Mouse (Mus musculus) ES-E14 (cell line): ENCODE measurements around the gene D10Jhu81e. TPM values are rescaled to one million over a fixed set of nuclear protein-coding genes. Genes with fewer than 3 reads are reported as not detected.
A peak's percentile ranks its signal among the peaks of the same experiment; 100 is the strongest.

ENCODE experiments used
- DNase-seq: peaks from one replicate; pipeline ENCODE4 v3.0.0-alpha.2; 2013; ENCODE audit warnings: low read depth, low spot score
- H3K27ac ChIP-seq: 2 replicates; pipeline ENCODE4 v1.5.1; 2012; ENCODE audit warnings: low read depth, mild to moderate bottlenecking, low read length, moderate library complexity, mixed read lengths; ENCODE audit not compliant: poor library complexity, insufficient read depth, severe bottlenecking
- H3K36me3 ChIP-seq: 2 replicates; pipeline ENCODE4 v1.6.1; 2012; ENCODE audit warnings: mild to moderate bottlenecking, low read length, moderate library complexity, mixed read lengths; ENCODE audit not compliant: control insufficient read depth, poor library complexity, insufficient read depth, severe bottlenecking
- H3K4me1 ChIP-seq, 2 experiments: fragments of 150-350 bp in 1 of 2; sonication (generic) in 1 of 2; 2 replicates each; pipeline ENCODE4 v1.6.1; 2012; ENCODE audit warnings: low read length in 2 of 2, mild to moderate bottlenecking in 1 of 2, mixed read lengths in 1 of 2; ENCODE audit not compliant: control insufficient read depth in 2 of 2, insufficient read depth in 2 of 2, poor library complexity in 1 of 2
- H3K4me3 ChIP-seq, 2 experiments: fragments of 150-350 bp in 1 of 2; sonication (generic) in 1 of 2; 2 replicates each; pipeline ENCODE4 v1.5.1; 2012; ENCODE audit warnings: low read length in 2 of 2, low read depth in 1 of 2, mild to moderate bottlenecking in 1 of 2, mixed read lengths in 1 of 2; ENCODE audit not compliant: insufficient read depth in 1 of 2, poor library complexity in 1 of 2, severe bottlenecking in 1 of 2
- H3K9ac ChIP-seq: 2 replicates; pipeline ENCODE4 v1.6.1; 2012; ENCODE audit warnings: low read depth, mild to moderate bottlenecking, low read length, mixed read lengths; ENCODE audit not compliant: poor library complexity, insufficient read depth, severe bottlenecking
- H3K9me3 ChIP-seq: fragments of 150-350 bp; sonication (generic); 2 replicates; pipeline ENCODE4 v1.6.1; 2012; ENCODE audit warnings: low read depth, mild to moderate bottlenecking, low read length; ENCODE audit not compliant: control insufficient read depth, insufficient read depth
- CHD2 ChIP-seq: IDR thresholded peaks from 2 replicates; pipeline ENCODE4 v1.6.1; 2014; ENCODE audit warnings: mild to moderate bottlenecking, low read depth, low read length, inconsistent platforms
- HCFC1 ChIP-seq: IDR thresholded peaks from 2 replicates; pipeline ENCODE4 v1.6.1; 2012; ENCODE audit warnings: low read length, inconsistent platforms, borderline replicate concordance; ENCODE audit not compliant: insufficient read depth
- MAFK ChIP-seq: IDR thresholded peaks from 2 replicates; pipeline ENCODE4 v1.6.1; 2014; ENCODE audit warnings: mild to moderate bottlenecking, low read depth, low read length, inconsistent platforms; ENCODE audit not compliant: insufficient read depth
- ZC3H11A ChIP-seq: IDR thresholded peaks from 2 replicates; pipeline ENCODE4 v1.6.1; 2012; ENCODE audit warnings: low read depth, mild to moderate bottlenecking, inconsistent platforms, low read length, borderline replicate concordance
- ZNF384 ChIP-seq: IDR thresholded peaks from 2 replicates; pipeline ENCODE4 v1.6.1; 2012; ENCODE audit warnings: low read depth, low read length, inconsistent platforms
- in situ Hi-C, 2 experiments: fragments of 600-800 bp; cut with MboI; formaldehyde crosslinking; loops; one replicate each; pipeline ENCODE4 v1.15.1; 2025; ENCODE audit warnings: low sequenced_read_pairs in 2 of 2, inconsistent platforms in 1 of 2; ENCODE audit not compliant: unreplicated experiment in 2 of 2
- total RNA-seq: library from RNA; depleted of rRNA; stranded (reverse); fragments of 300-350 nt; gene quantifications from 2 replicates; pipeline ENCODE4 v1.2.3, GENCODE M21; 2012

The D10Jhu81e gene
- total RNA-seq, 1 experiment = 40.2 TPM

DNA sequence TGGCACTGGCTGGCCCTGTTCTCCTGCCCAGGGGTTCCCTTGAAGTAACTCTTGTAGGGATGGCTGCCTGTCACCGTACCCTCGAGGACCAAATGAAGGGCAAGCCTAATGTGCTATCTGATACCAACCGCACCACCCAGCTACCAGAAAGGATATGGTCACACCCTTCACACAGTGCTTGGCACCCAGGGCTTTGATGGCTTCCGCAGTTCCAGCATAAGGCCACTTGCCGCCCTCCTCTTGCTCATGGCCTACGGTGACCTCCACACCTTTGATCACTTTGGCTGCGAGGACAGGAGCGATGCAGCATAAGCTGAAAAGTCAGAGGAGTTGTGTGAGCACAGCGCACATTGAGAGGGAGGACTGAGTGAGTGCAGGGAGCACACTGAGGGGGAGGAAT is 6.3 kb downstream of the D10Jhu81e start:
- Histone ChIP-seq H3K9ac (no peak overlapping the region), H3K36me3 (peaks cover 17% of the 10 kb centered on the region), H3K4me3 (no peak overlapping the region), H3K4me1 (peaks cover 0 to 2% of the 10 kb centered on the region in 2 experiments; a peak in 2 of 4 replicates), H3K27ac (no peak overlapping the region), H3K9me3 (no peaks in the 10 kb centered on the region)
- no peak for TF ChIP-seq ZC3H11A
- no peak for TF ChIP-seq ZNF384
- TF ChIP-seq HCFC1 = no peak
- no peak for TF ChIP-seq MAFK
- TF ChIP-seq CHD2 = no peak
- in situ Hi-C loops = loop anchor here (5.0 to 10.0 kb wide), 2 partner anchors 136 to 138 kb away; no protein-coding TSS in a partner anchor
- DNase-seq = no peak

DNA sequence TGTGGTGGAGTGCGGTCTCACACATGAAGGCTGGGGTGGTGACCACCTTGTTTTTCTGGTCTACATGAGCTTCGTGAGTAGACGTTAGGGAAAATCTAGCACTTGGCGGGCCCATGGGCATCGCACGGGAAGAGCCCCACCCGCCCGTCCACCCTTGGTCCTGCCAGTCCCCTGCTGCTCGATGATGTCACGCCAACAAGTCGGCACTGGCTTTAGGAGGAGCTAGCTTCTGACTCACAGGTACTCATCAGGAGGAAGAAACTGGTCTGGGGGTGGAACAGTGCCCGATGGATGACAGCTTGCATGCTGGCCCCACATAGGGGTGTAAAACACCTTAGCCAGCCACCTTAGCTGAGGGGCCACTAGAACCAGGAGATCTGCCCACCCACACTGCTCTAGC is 6.9 kb downstream of the D10Jhu81e start:
- Histone ChIP-seq H3K4me3 (peak overlapping the region in 1 of 2 experiments; percentile 35; a peak in 1 of 4 replicates), H3K36me3 (peaks cover 17% of the 10 kb centered on the region), H3K9ac (peak overlapping the region; percentile 48; the same call in 1 of the 2 replicates), H3K9me3 (no peaks in the 10 kb centered on the region), H3K27ac (no peak overlapping the region), H3K4me1 (peaks cover 0 to 2% of the 10 kb centered on the region in 2 experiments; a peak in 2 of 4 replicates)
- DNase-seq = no peak
- TF ChIP-seq CHD2 (no peak), MAFK (no peak)
- in situ Hi-C loops = loop anchor here (5.0 to 10.0 kb wide), 2 partner anchors 135 to 138 kb away; no protein-coding TSS in a partner anchor

DNA sequence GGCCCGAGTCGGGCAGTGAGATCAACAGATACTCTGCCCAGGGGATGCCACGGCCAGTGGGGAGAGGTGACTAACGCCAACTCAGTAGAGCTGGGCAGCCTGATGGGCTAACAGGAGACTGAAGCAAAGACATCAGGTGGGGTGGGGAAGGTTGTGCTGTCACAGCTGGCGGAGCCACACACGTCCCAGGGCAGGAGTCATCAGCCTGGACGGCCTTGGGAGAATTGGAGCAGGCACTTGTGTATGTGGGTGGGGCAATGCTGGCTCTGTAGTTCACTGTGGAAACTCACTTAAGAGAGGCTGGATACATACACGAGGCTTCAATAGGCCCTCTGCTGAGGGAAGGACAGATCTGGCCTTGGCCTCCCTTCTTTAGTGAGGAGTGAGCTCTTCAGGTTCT is 8.5 kb downstream of the D10Jhu81e start:
- Histone ChIP-seq H3K4me1 (peaks cover 0 to 2% of the 10 kb centered on the region in 2 experiments; a peak in 2 of 4 replicates), H3K4me3 (no peak overlapping the region), H3K27ac (no peak overlapping the region), H3K9ac (no peak overlapping the region), H3K9me3 (no peaks in the 10 kb centered on the region), H3K36me3 (peaks cover 8% of the 10 kb centered on the region; the same call in 1 of the 2 replicates)
- in situ Hi-C loops = loop anchor here (5.0 to 10.0 kb wide), 2 partner anchors 134 to 136 kb away; no protein-coding TSS in a partner anchor
- TF ChIP-seq ZC3H11A = no peak
- no peak for TF ChIP-seq HCFC1
- no peak for DNase-seq

DNA sequence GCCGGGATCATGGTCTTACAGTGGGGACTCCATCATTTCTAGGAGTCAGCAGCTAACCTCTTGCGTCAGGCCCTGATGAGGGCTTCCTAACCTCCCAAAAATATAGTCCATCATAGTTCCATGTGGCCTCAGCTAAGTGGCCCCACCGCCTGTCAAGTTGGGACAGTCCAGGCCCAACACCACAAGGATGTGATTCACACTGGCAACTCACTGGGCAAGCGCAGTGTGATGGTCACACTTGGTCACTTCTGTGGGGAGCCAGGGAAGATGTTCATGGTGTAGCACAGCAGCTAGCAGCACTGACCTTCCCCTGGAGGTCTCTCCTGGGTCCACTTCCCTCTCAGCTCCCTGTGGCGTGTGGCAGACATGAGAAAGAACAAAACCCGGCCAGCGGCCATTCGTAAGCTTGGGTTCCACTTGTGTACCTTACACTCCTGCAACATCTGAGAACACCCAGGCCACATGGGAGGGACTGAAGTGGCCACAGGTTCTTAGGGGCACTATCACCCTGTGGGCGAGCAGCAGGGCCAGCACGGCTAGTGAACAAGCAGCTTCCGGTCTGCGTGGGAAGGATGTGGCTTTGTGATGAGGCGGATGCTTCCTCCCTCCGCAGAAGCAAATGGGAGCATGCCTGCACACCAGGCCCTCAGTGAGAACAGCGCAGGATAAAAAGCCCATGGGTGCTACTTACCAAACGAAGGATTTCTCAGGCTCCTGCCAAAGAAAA is 9.1 kb downstream of the D10Jhu81e start:
- DNase-seq = no peak

More for the DNA sequence above, 9.1 kb downstream of the D10Jhu81e start:
- H3K27ac ChIP-seq = no peak overlapping the region
- peaks cover 0 to 2% of the 10 kb centered on the region in 2 experiments; a peak in 2 of 4 replicates for H3K4me1 ChIP-seq
- no peak overlapping the region for H3K4me3 ChIP-seq
- peaks cover 8% of the 10 kb centered on the region; the same call in 1 of the 2 replicates for H3K36me3 ChIP-seq
- H3K9ac ChIP-seq = no peak overlapping the region
- in situ Hi-C loops = loop anchor here (5.0 to 10.0 kb wide), 2 partner anchors 133 to 136 kb away; no protein-coding TSS in a partner anchor
- TF ChIP-seq ZC3H11A (no peak), ZNF384 (no peak), CHD2 (no peak), HCFC1 (no peak), MAFK (no peak)
- H3K9me3 ChIP-seq = no peaks in the 10 kb centered on the region
